Mouse (Mus musculus) MEL (cell line): ENCODE results near the gene Garem2. TPM values are rescaled to one million over a fixed set of nuclear protein-coding genes. Genes with fewer than 3 reads are reported as not detected.

Experiments
- DNase-seq: peaks from one replicate; pipeline ENCODE4 v3.0.0; 2011; ENCODE audit warnings: low read depth, low spot score
- H3K27ac ChIP-seq: 2 replicates; pipeline ENCODE4 v1.5.1; 2012; ENCODE audit warnings: low read depth, mild to moderate bottlenecking, control low read depth, low read length, moderate library complexity; ENCODE audit not compliant: control insufficient read depth
- H3K27me3 ChIP-seq, 2 experiments: fragments of 150-350 bp in 1 of 2; sonication (generic) in 1 of 2; 2 replicates each; pipeline ENCODE4 v1.6.1; 2012; ENCODE audit warnings: low read length in 2 of 2, mild to moderate bottlenecking in 2 of 2, improper control_type of control experiment in 1 of 2, moderate library complexity in 1 of 2; ENCODE audit not compliant: insufficient read depth in 2 of 2, control insufficient read depth in 1 of 2
- H3K36me3 ChIP-seq, 2 experiments: 2 replicates each; pipeline ENCODE4 v1.6.1; 2012 to 2014; ENCODE audit warnings: low read length in 2 of 2, improper control_type of control experiment in 1 of 2, inconsistent platforms in 1 of 2, mild to moderate bottlenecking in 1 of 2; ENCODE audit not compliant: insufficient read depth in 2 of 2, control insufficient read depth in 1 of 2
- H3K4me1 ChIP-seq, 2 experiments: fragments of 150-350 bp in 1 of 2; sonication (generic) in 1 of 2; 2 replicates each; pipeline ENCODE4 v1.6.1; 2012; ENCODE audit warnings: low read length in 2 of 2, improper control_type of control experiment in 1 of 2, mild to moderate bottlenecking in 1 of 2; ENCODE audit not compliant: insufficient read depth in 2 of 2, control insufficient read depth in 1 of 2
- H3K4me3 ChIP-seq, 2 experiments: fragments of 150-350 bp in 1 of 2; sonication (generic) in 1 of 2; 2 replicates each; pipeline ENCODE4 v1.5.1; 2012; ENCODE audit warnings: low read depth in 2 of 2, low read length in 2 of 2, mild to moderate bottlenecking in 2 of 2, moderate library complexity in 2 of 2, control low read depth in 1 of 2, improper control_type of control experiment in 1 of 2; ENCODE audit not compliant: control insufficient read depth in 1 of 2, insufficient read depth in 1 of 2
- H3K79me2 ChIP-seq: 2 replicates; pipeline ENCODE4 v1.6.1; 2012; ENCODE audit warnings: mild to moderate bottlenecking, low read length, moderate library complexity; ENCODE audit not compliant: control insufficient read depth, poor library complexity, insufficient read depth
- H3K9ac ChIP-seq: 2 replicates; pipeline ENCODE4 v1.6.1; 2012; ENCODE audit warnings: low read depth, mild to moderate bottlenecking, control low read depth, low read length, moderate library complexity; ENCODE audit not compliant: control insufficient read depth, poor library complexity, severe bottlenecking
- H3K9me3 ChIP-seq: fragments of 150-350 bp; sonication (generic); replicated peaks from 2 replicates; pipeline ENCODE4 v1.6.1; 2012; ENCODE audit warnings: mild to moderate bottlenecking, low read length, improper control_type of control experiment, moderate library complexity; ENCODE audit not compliant: insufficient read depth
- BHLHE40 ChIP-seq: IDR thresholded peaks from 2 replicates; pipeline ENCODE4 v1.6.1; 2012; ENCODE audit warnings: low read depth, mild to moderate bottlenecking, inconsistent platforms, low read length, improper control_type of control experiment, borderline replicate concordance
- ETS1 ChIP-seq: IDR thresholded peaks from 2 replicates; pipeline ENCODE4 v1.6.1; 2012; ENCODE audit warnings: low read depth, mild to moderate bottlenecking, inconsistent platforms, low read length, improper control_type of control experiment, moderate library complexity
- GABPA ChIP-seq: IDR thresholded peaks from 2 replicates; pipeline ENCODE4 v1.6.1; 2012; ENCODE audit warnings: low read depth, mild to moderate bottlenecking, inconsistent platforms, low read length, improper control_type of control experiment, moderate library complexity
- GATA1 ChIP-seq: IDR thresholded peaks from 2 replicates; pipeline ENCODE4 v1.6.1; 2011; ENCODE audit warnings: low read depth, low read length, improper control_type of control experiment
- MAFK ChIP-seq: IDR thresholded peaks from 2 replicates; pipeline ENCODE4 v1.6.1; 2011; ENCODE audit warnings: low read depth, mild to moderate bottlenecking, low read length, improper control_type of control experiment, borderline replicate concordance
- MAX ChIP-seq: IDR thresholded peaks from 2 replicates; pipeline ENCODE4 v1.6.1; 2011; ENCODE audit warnings: low read length, improper control_type of control experiment
- MAZ ChIP-seq: IDR thresholded peaks from 2 replicates; pipeline ENCODE4 v1.6.1; 2012; ENCODE audit warnings: low read depth, mild to moderate bottlenecking, inconsistent platforms, low read length, improper control_type of control experiment
- MEF2A ChIP-seq: IDR thresholded peaks from 2 replicates; pipeline ENCODE4 v1.6.1; 2014; ENCODE audit warnings: low read depth, mild to moderate bottlenecking, inconsistent platforms, low read length, improper control_type of control experiment; ENCODE audit not compliant: poor library complexity, insufficient replicate concordance, severe bottlenecking; ENCODE audit errors: extremely low read depth
- MYC ChIP-seq: IDR thresholded peaks from 2 replicates; pipeline ENCODE4 v1.6.1; 2011; ENCODE audit warnings: low read depth, mild to moderate bottlenecking, low read length, improper control_type of control experiment, moderate library complexity
- NELFE ChIP-seq: IDR thresholded peaks from 2 replicates; pipeline ENCODE4 v1.6.1; 2011; ENCODE audit warnings: low read depth, low read length, improper control_type of control experiment
- NRF1 ChIP-seq: IDR thresholded peaks from 2 replicates; pipeline ENCODE4 v1.6.1; 2014; ENCODE audit warnings: low read depth, mild to moderate bottlenecking, inconsistent platforms, low read length, improper control_type of control experiment, moderate library complexity; ENCODE audit not compliant: poor library complexity, insufficient read depth, severe bottlenecking
- POLR2A ChIP-seq, 2 experiments: IDR thresholded peaks; 2 replicates each; pipeline ENCODE4 v1.6.1; 2011 to 2012; ENCODE audit warnings: low read length in 2 of 2, mild to moderate bottlenecking in 2 of 2, control low read depth in 1 of 2, improper control_type of control experiment in 1 of 2, low read depth in 1 of 2, moderate library complexity in 1 of 2; ENCODE audit not compliant: control insufficient read depth in 1 of 2, insufficient read depth in 1 of 2, poor library complexity in 1 of 2
- POLR2AphosphoS2 ChIP-seq: IDR thresholded peaks from 2 replicates; pipeline ENCODE4 v1.6.1; 2011; ENCODE audit warnings: low read length, improper control_type of control experiment
- SMC3 ChIP-seq: IDR thresholded peaks from 2 replicates; pipeline ENCODE4 v1.6.1; 2011; ENCODE audit warnings: low read depth, low read length, improper control_type of control experiment
- TBP ChIP-seq: IDR thresholded peaks from 2 replicates; pipeline ENCODE4 v1.8.0; 2011; ENCODE audit warnings: low read depth, low read length, improper control_type of control experiment
- TCF12 ChIP-seq: IDR thresholded peaks from 2 replicates; pipeline ENCODE4 v1.6.1; 2014; ENCODE audit warnings: low read depth, mild to moderate bottlenecking, inconsistent platforms, low read length, improper control_type of control experiment, moderate library complexity
- USF2 ChIP-seq, 2 experiments: IDR thresholded peaks; 2 replicates each; pipeline ENCODE4 v1.6.1; 2011 to 2012; ENCODE audit warnings: improper control_type of control experiment in 2 of 2, low read length in 2 of 2, borderline replicate concordance in 1 of 2, inconsistent platforms in 1 of 2, low read depth in 1 of 2, mild to moderate bottlenecking in 1 of 2; ENCODE audit not compliant: insufficient read depth in 1 of 2
- ZC3H11A ChIP-seq: IDR thresholded peaks from 2 replicates; pipeline ENCODE4 v1.6.1; 2012; ENCODE audit warnings: low read depth, mild to moderate bottlenecking, inconsistent platforms, low read length, improper control_type of control experiment
- ZKSCAN1 ChIP-seq: IDR thresholded peaks from 2 replicates; pipeline ENCODE4 v1.6.1; 2012; ENCODE audit warnings: low read depth, mild to moderate bottlenecking, inconsistent platforms, low read length, improper control_type of control experiment, moderate library complexity
- ZNF384 ChIP-seq: IDR thresholded peaks from 2 replicates; pipeline ENCODE4 v1.6.1; 2012; ENCODE audit warnings: low read depth, mild to moderate bottlenecking, inconsistent platforms, low read length, improper control_type of control experiment
- polyA plus RNA-seq, 2 experiments: library from polyadenylated mRNA; stranded (reverse) in 1 of 2; unstranded in 1 of 2; fragments of >175 nt in 1 of 2; fragments of >200 nt in 1 of 2; gene quantifications; 2 replicates each; pipeline versions ENCODE4 v1.2.1 to v1.2.4; 2012; ENCODE audit warnings: low replicate concordance in 2 of 2, low read depth in 1 of 2; ENCODE audit not compliant: insufficient read length in 2 of 2, insufficient read depth in 1 of 2, missing spikeins in 1 of 2
- total RNA-seq: library from RNA; depleted of rRNA; stranded (reverse); fragments of 300-350 nt; gene quantifications from 2 replicates; pipeline ENCODE4 v1.2.3, GENCODE M21; 2012

Gene Garem2
- total and polyA plus RNA-seq, 3 experiments: 0.04 TPM; not detected in 2

DNA sequence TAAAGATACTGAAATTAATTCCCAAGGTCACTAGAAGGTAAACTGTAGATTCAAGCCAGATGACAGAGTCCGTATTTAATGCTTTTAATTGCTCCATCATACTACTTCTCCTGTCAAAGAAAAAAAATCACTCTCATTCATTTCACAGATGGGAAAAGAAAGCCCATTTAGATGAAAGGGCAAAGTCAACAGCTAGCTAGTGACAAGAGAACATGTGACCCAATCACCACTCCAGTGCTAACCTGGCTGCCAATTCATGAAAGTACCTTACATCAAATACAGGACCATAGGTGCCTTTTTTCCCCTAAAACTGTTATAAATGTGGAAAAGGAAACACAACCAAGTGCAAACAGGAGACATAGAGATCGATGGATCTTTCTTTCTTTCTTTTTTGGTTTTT lies 48.3 kb downstream of the Garem2 start:
- Histone ChIP-seq H3K79me2 (peaks cover 41% of the 10 kb centered on the region), H3K36me3 (peaks cover 0 to 28% of the 10 kb centered on the region in 2 experiments; a peak in 2 of 4 replicates), H3K9me3 (no peaks in the 10 kb centered on the region), H3K4me3 (no peak overlapping the region), H3K27me3 (no peaks in the 10 kb centered on the region), H3K27ac (no peak overlapping the region), H3K4me1 (peaks cover 7 to 9% of the 10 kb centered on the region in 2 experiments), H3K9ac (no peak overlapping the region)
- no peak for DNase-seq
- TF ChIP-seq ZKSCAN1 (no peak), MEF2A (no peak), MAZ (no peak), TBP (no peak), MYC (no peak), USF2 (IDR thresholded peaks at IDR 0.05; ENCODE audit: borderline replicate concordance in 1 of 2, insufficient read depth in 1 of 2, low read depth in 1 of 2, low read length in 2 of 2) (no peak), ZNF384 (no peak), POLR2A (IDR thresholded peaks at IDR 0.05; ENCODE audit: control insufficient read depth in 1 of 2, insufficient read depth in 1 of 2, low read depth in 1 of 2, low read length in 2 of 2, poor library complexity in 1 of 2) (no peak), SMC3 (no peak), ETS1 (no peak), NRF1 (no peak), ZC3H11A (no peak)

GRCm38 (mm10) chr5:30154013-30154412 lies 49.1 kb downstream of the Garem2 start:
- Histone ChIP-seq H3K4me1 (peaks cover 7 to 11% of the 10 kb centered on the region in 2 experiments), H3K27ac (peak overlapping the region; percentile 91), H3K9ac (peak overlapping the region; percentile 92)
- DNase-seq: no peak
- TF ChIP-seq ZNF384 (no peak; the same call in 1 of the 2 replicates), NRF1 (no peak), POLR2A (IDR thresholded peaks at IDR 0.05; ENCODE audit: control insufficient read depth in 1 of 2, insufficient read depth in 1 of 2, low read depth in 1 of 2, low read length in 2 of 2, poor library complexity in 1 of 2) (no peak), GATA1 (no peak), POLR2AphosphoS2 (no peak), TCF12 (no peak), GABPA (no peak), NELFE (no peak), MAFK (no peak), MAX (no peak), BHLHE40 (no peak)
- TF ChIP-seq, all 39 proteins: peak for 0
- Histone ChIP-seq H3K79me2 (peaks cover 45% of the 10 kb centered on the region), H3K9me3 (no peaks in the 10 kb centered on the region), H3K4me3 (peak overlapping the region; percentile 60 to 68), H3K27me3 (no peaks in the 10 kb centered on the region), H3K36me3 (peaks cover 0 to 31% of the 10 kb centered on the region in 2 experiments; a peak in 2 of 4 replicates)
